Mouse (Mus musculus) left cerebral cortex, adult 6 months (tissue): Measurements from ENCODE around the gene Cdv3. TPM values are rescaled to one million over a fixed set of nuclear protein-coding genes. Genes with fewer than 3 reads are reported as not detected.

Source experiments
- long read RNA-seq, 2 experiments: library from polyadenylated mRNA; unstranded; transcript quantifications; one replicate each; pipeline ENCODE4 v2.0.0; 2019 to 2020
- polyA plus RNA-seq: library from polyadenylated mRNA; unstranded; fragments of <200 nt; fragmentation: Nextera tagmentation; gene quantifications from 2 replicates; pipeline ENCODE4 v1.2.3, GENCODE M21; 2021

The Cdv3 gene
- polyA plus RNA-seq, result 43.2 and 52.8 TPM in 2 replicates
- long read RNA-seq, experiment 1, partial matches to known transcripts, result 0 of 3 reads
- long read RNA-seq, experiment 1, other reads (novel, unspliced or antisense), result 2 of 3 reads
- long read RNA-seq, experiment 2, partial matches to known transcripts, result 46 of 49 reads
- long read RNA-seq, experiment 2, other reads (novel, unspliced or antisense), result 2 of 49 reads

DNA sequence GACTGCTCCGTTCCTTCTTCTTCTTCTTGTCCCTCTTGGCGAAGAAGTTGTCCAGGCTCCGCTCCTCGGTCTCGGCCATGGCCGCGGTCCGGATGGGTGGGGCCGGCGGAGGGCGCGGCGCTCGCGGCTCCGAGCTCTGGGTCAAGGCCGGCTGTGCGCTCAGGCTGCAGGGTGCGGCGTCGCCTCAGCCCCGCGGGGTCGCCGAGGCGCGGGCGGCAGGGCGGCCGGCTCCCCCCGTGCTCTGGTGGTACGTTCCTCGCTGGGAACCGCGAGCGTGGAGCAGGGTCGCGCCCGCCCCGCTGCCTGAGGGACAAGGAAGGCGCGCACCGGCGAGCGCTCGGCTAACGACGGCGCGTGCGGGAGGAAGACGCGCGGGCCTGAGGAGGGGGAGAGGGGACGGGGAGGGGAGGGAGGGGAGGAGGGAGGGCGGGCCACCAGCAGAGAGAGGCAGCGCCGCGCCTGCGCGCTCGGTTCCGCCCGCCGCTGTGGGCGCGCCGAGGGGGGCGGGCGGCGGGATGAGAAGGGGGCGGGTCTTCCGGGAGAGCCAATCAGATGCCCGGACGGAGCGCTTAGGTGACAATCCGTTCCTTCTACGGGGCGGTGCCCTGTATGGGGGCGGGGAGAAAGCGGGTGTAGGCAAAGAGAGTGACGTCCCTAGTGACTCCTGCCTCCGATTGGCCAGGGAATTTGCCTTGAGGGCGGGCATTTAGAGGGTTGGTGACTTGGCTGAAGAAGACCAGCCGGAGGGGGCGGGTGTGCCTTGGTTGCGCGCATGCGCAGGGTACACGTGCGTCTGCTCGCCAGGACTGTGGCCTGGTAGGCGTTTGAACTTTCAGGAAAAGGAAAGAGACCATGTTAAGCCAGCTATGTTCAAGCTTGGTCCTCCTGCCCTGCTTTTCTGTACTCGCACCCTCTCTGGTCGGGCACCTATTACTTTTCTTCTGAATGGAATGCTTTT lies at the start of gene Cdv3:
Gene Cdv3 (minus strand): TSS at position 551 of the 958 bp plus-strand sequence.

DNA sequence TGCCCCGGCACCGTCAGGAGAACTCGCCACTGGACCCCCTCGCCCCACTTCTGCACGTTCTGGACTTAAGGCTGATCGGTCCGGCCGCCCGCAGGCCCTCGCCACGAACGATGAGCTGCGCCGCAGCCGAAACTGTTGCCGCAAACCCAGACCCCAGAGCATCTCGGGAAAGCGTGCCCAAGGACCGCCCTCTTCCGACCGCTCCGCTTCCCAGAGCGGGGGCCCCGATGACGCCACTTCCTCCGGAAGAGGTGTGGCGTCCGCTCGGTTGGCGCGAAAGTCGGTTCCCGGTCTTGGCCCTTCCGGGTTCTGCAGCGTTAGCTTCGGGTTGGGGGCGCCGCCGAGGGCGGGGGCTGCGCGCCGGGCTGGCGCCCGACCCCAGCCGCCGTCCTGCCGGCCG lies 60.7 kb downstream of the Cdv3 start, which contains the start of the genes 1300017J02Rik and Topbp1:
Gene 1300017J02Rik (minus strand): TSS at position 156 of the 400 bp plus-strand sequence.
Gene Topbp1 (plus strand): TSS at position 289 of the 400 bp plus-strand sequence.

Other genes starting within 250 kb of the Cdv3 start
- gene Srprb, start 163.7 kb downstream of the Cdv3 start, polyA plus RNA-seq, result 24.5 and 30.3 TPM in 2 replicates
- gene Gm20425, start 135.5 kb downstream of the Cdv3 start, polyA plus RNA-seq, result 1.5 TPM in 1 of 2 replicates, not detected in the other
- 508 and 688 TPM in 2 replicates for gene Trf, start 135.4 kb downstream of the Cdv3 start, polyA plus RNA-seq
- gene 1300017J02Rik, start 60.8 kb downstream of the Cdv3 start, polyA plus RNA-seq, result 0.21 TPM in 1 of 2 replicates, not detected in the other
- 1.6 and 3.4 TPM in 2 replicates for gene Topbp1, start 60.6 kb downstream of the Cdv3 start, polyA plus RNA-seq
- gene Bfsp2, start 114.6 kb upstream of the Cdv3 start, polyA plus RNA-seq, result 5.2 and 5.5 TPM in 2 replicates